Mouse (Mus musculus) MEL (cell line): ENCODE results near the gene Ets1. TPM values are rescaled to one million over a fixed set of nuclear protein-coding genes. Genes with fewer than 3 reads are reported as not detected.

Experiments used
- DNase-seq: peaks from one replicate; pipeline ENCODE4 v3.0.0; 2011; ENCODE audit warnings: low read depth, low spot score
- H3K27ac ChIP-seq: 2 replicates; pipeline ENCODE4 v1.5.1; 2012; ENCODE audit warnings: low read depth, mild to moderate bottlenecking, control low read depth, low read length, moderate library complexity; ENCODE audit not compliant: control insufficient read depth
- H3K27me3 ChIP-seq, 2 experiments: fragments of 150-350 bp in 1 of 2; sonication (generic) in 1 of 2; 2 replicates each; pipeline ENCODE4 v1.6.1; 2012; ENCODE audit warnings: low read length in 2 of 2, mild to moderate bottlenecking in 2 of 2, improper control_type of control experiment in 1 of 2, moderate library complexity in 1 of 2; ENCODE audit not compliant: insufficient read depth in 2 of 2, control insufficient read depth in 1 of 2
- H3K36me3 ChIP-seq, 2 experiments: 2 replicates each; pipeline ENCODE4 v1.6.1; 2012 to 2014; ENCODE audit warnings: low read length in 2 of 2, improper control_type of control experiment in 1 of 2, inconsistent platforms in 1 of 2, mild to moderate bottlenecking in 1 of 2; ENCODE audit not compliant: insufficient read depth in 2 of 2, control insufficient read depth in 1 of 2
- H3K4me1 ChIP-seq, 2 experiments: fragments of 150-350 bp in 1 of 2; sonication (generic) in 1 of 2; 2 replicates each; pipeline ENCODE4 v1.6.1; 2012; ENCODE audit warnings: low read length in 2 of 2, improper control_type of control experiment in 1 of 2, mild to moderate bottlenecking in 1 of 2; ENCODE audit not compliant: insufficient read depth in 2 of 2, control insufficient read depth in 1 of 2
- H3K4me3 ChIP-seq, 2 experiments: fragments of 150-350 bp in 1 of 2; sonication (generic) in 1 of 2; 2 replicates each; pipeline ENCODE4 v1.5.1; 2012; ENCODE audit warnings: low read depth in 2 of 2, low read length in 2 of 2, mild to moderate bottlenecking in 2 of 2, moderate library complexity in 2 of 2, control low read depth in 1 of 2, improper control_type of control experiment in 1 of 2; ENCODE audit not compliant: control insufficient read depth in 1 of 2, insufficient read depth in 1 of 2
- H3K79me2 ChIP-seq: 2 replicates; pipeline ENCODE4 v1.6.1; 2012; ENCODE audit warnings: mild to moderate bottlenecking, low read length, moderate library complexity; ENCODE audit not compliant: control insufficient read depth, poor library complexity, insufficient read depth
- H3K9ac ChIP-seq: 2 replicates; pipeline ENCODE4 v1.6.1; 2012; ENCODE audit warnings: low read depth, mild to moderate bottlenecking, control low read depth, low read length, moderate library complexity; ENCODE audit not compliant: control insufficient read depth, poor library complexity, severe bottlenecking
- H3K9me3 ChIP-seq: fragments of 150-350 bp; sonication (generic); replicated peaks from 2 replicates; pipeline ENCODE4 v1.6.1; 2012; ENCODE audit warnings: mild to moderate bottlenecking, low read length, improper control_type of control experiment, moderate library complexity; ENCODE audit not compliant: insufficient read depth
- CHD1 ChIP-seq: IDR thresholded peaks from 2 replicates; pipeline ENCODE4 v1.6.1; 2012; ENCODE audit warnings: low read depth, mild to moderate bottlenecking, inconsistent platforms, low read length, improper control_type of control experiment
- CTCF ChIP-seq, 3 experiments: IDR thresholded peaks in 2 of 3; conservative IDR thresholded peaks in 1 of 3; 2 replicates each; pipeline ENCODE4 v1.5.1; 2011 to 2012; ENCODE audit warnings: low read length in 3 of 3, low read depth in 2 of 3, mild to moderate bottlenecking in 2 of 3, improper control_type of control experiment in 1 of 3, inconsistent platforms in 1 of 3, mixed read lengths in 1 of 3, moderate library complexity in 1 of 3; ENCODE audit not compliant: control insufficient read depth in 1 of 3, insufficient read depth in 1 of 3, poor library complexity in 1 of 3, severe bottlenecking in 1 of 3
- EP300 ChIP-seq, 2 experiments: IDR thresholded peaks; 2 replicates each; pipeline ENCODE4 v1.6.1; 2011; ENCODE audit warnings: improper control_type of control experiment in 2 of 2, low read length in 2 of 2, low read depth in 1 of 2, mild to moderate bottlenecking in 1 of 2
- GABPA ChIP-seq: IDR thresholded peaks from 2 replicates; pipeline ENCODE4 v1.6.1; 2012; ENCODE audit warnings: low read depth, mild to moderate bottlenecking, inconsistent platforms, low read length, improper control_type of control experiment, moderate library complexity
- JUND ChIP-seq: IDR thresholded peaks from 2 replicates; pipeline ENCODE4 v1.6.1; 2011; ENCODE audit warnings: low read depth, mild to moderate bottlenecking, improper control_type of control experiment, low read length
- MAFK ChIP-seq: IDR thresholded peaks from 2 replicates; pipeline ENCODE4 v1.6.1; 2011; ENCODE audit warnings: low read depth, mild to moderate bottlenecking, low read length, improper control_type of control experiment, borderline replicate concordance
- MAZ ChIP-seq: IDR thresholded peaks from 2 replicates; pipeline ENCODE4 v1.6.1; 2012; ENCODE audit warnings: low read depth, mild to moderate bottlenecking, inconsistent platforms, low read length, improper control_type of control experiment
- MXI1 ChIP-seq: IDR thresholded peaks from 2 replicates; pipeline ENCODE4 v1.6.1; 2011; ENCODE audit warnings: mild to moderate bottlenecking, low read depth, low read length, improper control_type of control experiment
- MYB ChIP-seq: IDR thresholded peaks from 2 replicates; pipeline ENCODE4 v1.6.1; 2011; ENCODE audit warnings: mild to moderate bottlenecking, low read depth, low read length, improper control_type of control experiment
- MYC ChIP-seq: IDR thresholded peaks from 2 replicates; pipeline ENCODE4 v1.6.1; 2011; ENCODE audit warnings: low read depth, mild to moderate bottlenecking, low read length, improper control_type of control experiment, moderate library complexity
- NRF1 ChIP-seq: IDR thresholded peaks from 2 replicates; pipeline ENCODE4 v1.6.1; 2014; ENCODE audit warnings: low read depth, mild to moderate bottlenecking, inconsistent platforms, low read length, improper control_type of control experiment, moderate library complexity; ENCODE audit not compliant: poor library complexity, insufficient read depth, severe bottlenecking
- POLR2A ChIP-seq, 2 experiments: IDR thresholded peaks; 2 replicates each; pipeline ENCODE4 v1.6.1; 2011 to 2012; ENCODE audit warnings: low read length in 2 of 2, mild to moderate bottlenecking in 2 of 2, control low read depth in 1 of 2, improper control_type of control experiment in 1 of 2, low read depth in 1 of 2, moderate library complexity in 1 of 2; ENCODE audit not compliant: control insufficient read depth in 1 of 2, insufficient read depth in 1 of 2, poor library complexity in 1 of 2
- POLR2AphosphoS2 ChIP-seq: IDR thresholded peaks from 2 replicates; pipeline ENCODE4 v1.6.1; 2011; ENCODE audit warnings: low read length, improper control_type of control experiment
- RAD21 ChIP-seq: IDR thresholded peaks from 2 replicates; pipeline ENCODE4 v1.6.1; 2011; ENCODE audit warnings: mild to moderate bottlenecking, low read depth, low read length, improper control_type of control experiment
- SIN3A ChIP-seq: IDR thresholded peaks from 2 replicates; pipeline ENCODE4 v1.6.1; 2012; ENCODE audit warnings: low read length, improper control_type of control experiment, inconsistent platforms
- SMC3 ChIP-seq: IDR thresholded peaks from 2 replicates; pipeline ENCODE4 v1.6.1; 2011; ENCODE audit warnings: low read depth, low read length, improper control_type of control experiment
- TAL1 ChIP-seq: IDR thresholded peaks from 2 replicates; pipeline ENCODE4 v1.6.1; 2012; ENCODE audit warnings: mild to moderate bottlenecking, inconsistent platforms, low read length, moderate library complexity, mixed read lengths
- TBP ChIP-seq: IDR thresholded peaks from 2 replicates; pipeline ENCODE4 v1.8.0; 2011; ENCODE audit warnings: low read depth, low read length, improper control_type of control experiment
- USF1 ChIP-seq: IDR thresholded peaks from 2 replicates; pipeline ENCODE4 v1.6.1; 2014; ENCODE audit warnings: low read depth, mild to moderate bottlenecking, inconsistent platforms, low read length, improper control_type of control experiment, moderate library complexity
- USF2 ChIP-seq, 2 experiments: IDR thresholded peaks; 2 replicates each; pipeline ENCODE4 v1.6.1; 2011 to 2012; ENCODE audit warnings: improper control_type of control experiment in 2 of 2, low read length in 2 of 2, borderline replicate concordance in 1 of 2, inconsistent platforms in 1 of 2, low read depth in 1 of 2, mild to moderate bottlenecking in 1 of 2; ENCODE audit not compliant: insufficient read depth in 1 of 2
- ZMIZ1 ChIP-seq: IDR thresholded peaks from 2 replicates; pipeline ENCODE4 v1.6.1; 2012; ENCODE audit warnings: low read depth, mild to moderate bottlenecking, inconsistent platforms, low read length, improper control_type of control experiment, moderate library complexity
- ZNF384 ChIP-seq: IDR thresholded peaks from 2 replicates; pipeline ENCODE4 v1.6.1; 2012; ENCODE audit warnings: low read depth, mild to moderate bottlenecking, inconsistent platforms, low read length, improper control_type of control experiment
- polyA plus RNA-seq, 2 experiments: library from polyadenylated mRNA; stranded (reverse) in 1 of 2; unstranded in 1 of 2; fragments of >175 nt in 1 of 2; fragments of >200 nt in 1 of 2; gene quantifications; 2 replicates each; pipeline versions ENCODE4 v1.2.1 to v1.2.4; 2012; ENCODE audit warnings: low replicate concordance in 2 of 2, low read depth in 1 of 2; ENCODE audit not compliant: insufficient read length in 2 of 2, insufficient read depth in 1 of 2, missing spikeins in 1 of 2
- total RNA-seq: library from RNA; depleted of rRNA; stranded (reverse); fragments of 300-350 nt; gene quantifications from 2 replicates; pipeline ENCODE4 v1.2.3, GENCODE M21; 2012

Gene Ets1
- total and polyA plus RNA-seq, 3 experiments = 0.10 to 0.19 TPM; not detected in 1

DNA sequence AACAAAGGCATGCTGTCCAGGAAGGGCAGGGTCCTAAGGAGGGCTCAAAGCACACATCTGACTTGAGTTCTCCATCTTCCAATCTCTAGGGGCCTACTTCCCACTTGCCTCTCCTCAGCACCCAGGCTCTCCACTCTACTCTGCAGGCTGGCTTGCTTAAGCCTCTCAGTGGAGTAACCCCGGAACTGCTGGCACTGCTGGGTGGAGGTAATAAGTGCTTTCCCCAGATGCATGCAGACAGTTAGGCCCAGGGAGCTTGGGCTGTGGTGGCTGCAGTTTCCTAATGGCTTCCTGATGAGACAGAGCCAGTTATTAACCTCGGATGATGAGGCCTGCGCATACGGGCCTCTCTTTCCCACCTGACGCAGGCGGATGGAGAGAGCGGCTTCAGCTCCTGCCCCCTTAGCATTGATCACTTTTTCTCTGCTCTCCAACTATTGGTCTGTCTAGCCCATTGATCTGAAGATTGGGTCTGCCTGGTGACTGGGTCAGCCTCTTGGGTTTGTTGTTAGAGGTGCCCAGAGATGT lies 76.4 kb downstream of the Ets1 start:
- H3K36me3 ChIP-seq = no peaks in the 10 kb centered on the region
- H3K27ac ChIP-seq = no peak overlapping the region
- no peaks in the 10 kb centered on the region for H3K9me3 ChIP-seq
- no peak for DNase-seq
- TF ChIP-seq TBP (no peak), NRF1 (no peak), MAFK (no peak), CHD1 (no peak), SIN3A (no peak)
- no peaks in the 10 kb centered on the region for H3K4me1 ChIP-seq
- no peak overlapping the region for H3K4me3 ChIP-seq
- peaks cover 2 to 5% of the 10 kb centered on the region in 2 experiments for H3K27me3 ChIP-seq
- no peak overlapping the region for H3K9ac ChIP-seq
- no peaks in the 10 kb centered on the region for H3K79me2 ChIP-seq

DNA sequence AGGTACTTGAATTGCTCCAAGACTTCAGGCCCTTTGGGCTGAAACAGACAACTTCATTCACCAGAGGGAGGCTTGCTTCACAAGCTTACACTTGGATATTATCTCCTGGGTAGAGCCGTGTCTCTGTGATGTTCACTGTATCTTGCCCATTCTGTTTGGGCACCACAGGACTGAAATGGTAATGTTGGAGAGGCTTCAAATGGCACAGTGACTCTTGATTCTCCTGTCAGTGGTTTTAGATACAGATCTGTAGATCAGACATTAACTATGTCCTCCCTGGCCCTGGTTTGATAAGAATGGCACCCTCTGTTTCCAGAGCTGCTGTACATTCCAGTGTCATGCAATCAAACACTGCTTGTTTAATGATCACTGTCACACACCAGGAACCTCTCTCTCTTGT lies 77.1 kb downstream of the Ets1 start:
- no peak overlapping the region for H3K4me3 ChIP-seq
- DNase-seq = no peak
- no peak overlapping the region for H3K9ac ChIP-seq
- H3K9me3 ChIP-seq = no peaks in the 10 kb centered on the region
- H3K27me3 ChIP-seq = peaks cover 4 to 5% of the 10 kb centered on the region in 2 experiments
- no peak for TF ChIP-seq CHD1
- TF ChIP-seq EP300 (IDR thresholded peaks at IDR 0.05; ENCODE audit: low read depth in 1 of 2, low read length in 2 of 2) = no peak
- TF ChIP-seq MYB = no peak
- no peak for TF ChIP-seq ZNF384
- no peak for TF ChIP-seq POLR2AphosphoS2
- no peak for TF ChIP-seq POLR2A (IDR thresholded peaks at IDR 0.05; ENCODE audit: control insufficient read depth in 1 of 2, insufficient read depth in 1 of 2, low read depth in 1 of 2, low read length in 2 of 2, poor library complexity in 1 of 2)
- TF ChIP-seq SIN3A = no peak
- TF ChIP-seq CTCF (IDR thresholded peaks at IDR 0.05 in 2 of 3, conservative IDR thresholded peaks at IDR 0.05 in 1 of 3; ENCODE audit: control insufficient read depth in 1 of 3, insufficient read depth in 1 of 3, low read depth in 2 of 3, low read length in 3 of 3, poor library complexity in 1 of 3, severe bottlenecking in 1 of 3) = no peak
- TF ChIP-seq ZMIZ1 = no peak
- no peak for TF ChIP-seq NRF1
- TF ChIP-seq JUND = no peak
- no peak for TF ChIP-seq MYC
- TF ChIP-seq TAL1 = no peak
- no peak for TF ChIP-seq MAZ
- no peak for TF ChIP-seq RAD21
- no peak for TF ChIP-seq GABPA
- TF ChIP-seq USF2 (IDR thresholded peaks at IDR 0.05; ENCODE audit: borderline replicate concordance in 1 of 2, insufficient read depth in 1 of 2, low read depth in 1 of 2, low read length in 2 of 2) = no peak
- TF ChIP-seq MXI1 = no peak
- TF ChIP-seq SMC3 = no peak
- no peak for TF ChIP-seq USF1
- TF ChIP-seq, all 39 proteins: peak for 0
- H3K36me3 ChIP-seq = no peaks in the 10 kb centered on the region
- no peaks in the 10 kb centered on the region for H3K79me2 ChIP-seq
- no peak overlapping the region for H3K27ac ChIP-seq
- no peaks in the 10 kb centered on the region for H3K4me1 ChIP-seq
